Mouse (Mus musculus) thymus, adult 2 months (tissue): Measurements from ENCODE around the gene Olfr818.
"Not testable (repeated sequence)": the region's sequence is repeated elsewhere in the genome, so short reads cannot be mapped to it uniquely, and the experiment has no call there.

ENCODE experiments used
- CTCF ChIP-seq: fragments of 200-500 bp; IDR thresholded peaks from 2 replicates; pipeline ENCODE4 v1.5.1; 2012; ENCODE audit warnings: mild to moderate bottlenecking, control low read depth, low read length, moderate library complexity, borderline replicate concordance; ENCODE audit not compliant: control insufficient read depth, poor library complexity, insufficient read depth; ENCODE audit errors: extremely low read depth
- POLR2A ChIP-seq: fragments of 200-500 bp; IDR thresholded peaks from 2 replicates; pipeline ENCODE4 v1.6.1; 2012; ENCODE audit warnings: mild to moderate bottlenecking, low read length, control low read depth, moderate library complexity; ENCODE audit not compliant: control insufficient read depth, poor library complexity, insufficient read depth; ENCODE audit errors: extremely low read depth

GRCm38 (mm10) chr10:129976040-129976439 lies 27.1 kb upstream of the Olfr818 start, which contains the start of gene Olfr247:
- TF ChIP-seq CTCF, POLR2A: not testable (repeated sequence)
